Mouse (Mus musculus): ENCODE data around the gene Olfr331.
"Not testable (repeated sequence)": the region's sequence is repeated elsewhere in the genome, so short reads cannot be mapped to it uniquely, and the experiment has no call there.

The Olfr331 gene

DNA sequence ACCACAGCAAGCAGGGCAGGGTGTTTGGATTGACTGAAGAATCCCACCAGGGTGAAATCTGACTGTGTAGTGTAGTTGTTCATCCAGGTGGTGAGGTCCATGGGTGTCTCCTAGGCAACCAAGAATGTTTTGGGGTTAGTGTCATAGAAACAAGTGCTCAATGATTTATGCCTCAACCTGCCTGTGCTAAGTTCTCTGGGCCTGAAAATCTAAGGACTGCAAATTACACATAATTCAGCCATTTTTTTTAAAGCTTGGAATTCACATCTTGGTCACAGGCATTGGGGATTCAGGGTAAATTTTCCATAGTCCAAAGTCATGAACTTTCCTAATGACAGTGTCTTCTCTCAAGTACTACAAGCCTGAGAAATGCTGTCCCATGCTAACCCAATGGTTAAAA, at the start of gene Olfr331:
TSS of gene Olfr331 (minus strand) at position 101 of the 400 bp plus-strand sequence.
- not testable (repeated sequence) for DNase-seq (ENCODE audit: low spot score)

DNA sequence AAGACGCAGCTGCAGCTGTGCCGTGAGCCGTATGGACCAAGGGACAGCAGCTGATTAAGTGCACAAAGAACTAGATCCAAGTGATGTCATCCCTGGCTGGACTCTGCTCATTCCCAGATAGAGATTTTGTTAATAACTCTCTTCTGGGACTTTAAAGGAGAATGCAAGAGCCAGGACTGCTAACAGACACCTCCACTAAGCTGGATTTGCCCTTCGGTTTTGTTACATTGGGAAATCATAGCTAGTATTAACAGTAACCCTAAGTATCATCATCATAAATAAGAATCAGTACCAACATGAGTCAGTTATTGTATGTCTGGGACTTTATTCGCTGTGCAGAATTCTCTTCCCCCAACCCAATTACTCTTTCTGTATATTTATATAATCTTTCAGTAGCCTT, 44.0 kb upstream of the Olfr331 start, which contains the start of gene Olfr329-ps:
TSS of gene Olfr329-ps (minus strand) at position 101 of the 400 bp plus-strand sequence.
- no peak for DNase-seq (ENCODE audit: low spot score)

DNA sequence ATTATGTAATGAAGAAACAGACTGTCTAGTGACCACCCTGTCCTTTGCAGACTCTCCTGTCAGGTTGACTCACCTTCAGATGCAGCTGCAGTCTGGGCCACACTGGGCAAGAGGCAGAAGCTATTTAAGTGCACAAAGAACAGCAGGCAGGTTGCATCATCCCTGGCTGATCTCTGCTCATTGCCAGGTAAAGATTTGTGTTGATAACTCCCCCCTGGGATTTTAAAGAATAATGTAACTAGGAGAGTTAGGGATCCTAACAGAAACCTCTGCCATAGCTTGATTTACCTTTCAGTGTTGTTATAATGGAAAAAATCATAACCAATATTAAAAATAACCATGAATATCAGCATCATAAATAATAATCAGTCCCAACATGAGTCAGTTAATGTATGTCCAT, 32.4 kb upstream of the Olfr331 start, which contains the start of gene Olfr330:
TSS of gene Olfr330 (minus strand) at position 101 of the 400 bp plus-strand sequence.
- not testable (repeated sequence) for DNase-seq (ENCODE audit: low spot score)

DNA sequence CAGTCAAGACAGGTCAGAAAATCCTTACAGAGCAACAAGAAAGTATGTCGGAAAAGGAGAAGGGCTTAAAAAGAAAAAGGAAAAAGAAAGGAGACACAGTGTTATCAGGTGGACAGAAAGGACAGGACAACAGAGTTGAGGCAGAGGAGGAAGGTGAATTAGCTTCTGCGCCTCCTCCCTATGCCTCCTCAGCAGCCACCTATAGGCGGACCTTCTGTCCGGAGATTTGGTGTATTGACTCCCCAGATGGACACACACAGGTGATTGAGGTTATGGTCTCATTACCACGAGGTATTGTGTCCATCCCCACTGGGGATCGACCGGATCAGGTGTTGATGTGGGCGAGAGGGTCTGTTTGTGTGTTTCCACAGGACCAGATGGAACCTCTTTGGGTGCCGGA, 17.4 kb upstream of the Olfr331 start:
- peak; percentile 15 for DNase-seq (ENCODE audit: low spot score)

DNA sequence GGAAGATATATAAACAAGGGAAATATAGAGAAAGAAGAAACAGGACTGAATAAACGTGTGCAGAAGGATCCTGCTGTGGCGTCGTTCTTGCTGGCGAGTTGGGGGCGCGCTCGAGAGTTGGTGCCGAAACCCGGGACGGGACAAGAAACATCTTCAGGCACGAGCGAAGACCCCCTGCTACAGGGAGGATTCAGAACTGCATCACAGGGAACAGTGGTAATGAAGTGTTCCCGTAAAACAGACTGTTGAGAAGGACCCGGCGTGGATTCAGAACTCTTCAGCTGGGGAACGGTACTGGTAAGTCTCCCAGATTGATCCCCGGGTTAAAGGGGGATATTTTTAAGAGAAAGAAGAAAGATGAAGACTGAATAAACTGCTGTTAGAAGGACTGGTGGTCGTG, 16.5 kb upstream of the Olfr331 start:
- DNase-seq (ENCODE audit: low spot score): peak; percentile 47

DNA sequence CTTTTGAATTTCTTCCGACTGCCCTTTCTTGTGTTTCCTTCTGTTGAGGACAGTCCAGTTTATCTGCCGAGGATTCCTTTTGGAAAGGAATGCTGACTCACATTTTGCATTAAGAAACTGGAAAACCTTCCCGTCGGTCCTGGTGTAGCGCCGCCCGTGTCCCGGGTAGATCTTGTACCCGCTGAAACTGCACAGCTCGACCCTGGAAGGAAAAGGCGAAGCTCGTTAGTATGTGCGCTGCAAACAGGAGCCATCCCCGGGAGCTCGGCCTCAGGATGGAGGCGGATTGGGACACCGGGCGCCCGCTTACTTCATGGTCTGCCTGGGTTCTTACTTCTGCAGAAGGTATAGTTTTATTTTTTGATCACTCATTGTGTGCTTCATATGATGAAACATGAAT, 6.7 kb upstream of the Olfr331 start:
- not testable (repeated sequence) for DNase-seq (ENCODE audit: low spot score)

DNA sequence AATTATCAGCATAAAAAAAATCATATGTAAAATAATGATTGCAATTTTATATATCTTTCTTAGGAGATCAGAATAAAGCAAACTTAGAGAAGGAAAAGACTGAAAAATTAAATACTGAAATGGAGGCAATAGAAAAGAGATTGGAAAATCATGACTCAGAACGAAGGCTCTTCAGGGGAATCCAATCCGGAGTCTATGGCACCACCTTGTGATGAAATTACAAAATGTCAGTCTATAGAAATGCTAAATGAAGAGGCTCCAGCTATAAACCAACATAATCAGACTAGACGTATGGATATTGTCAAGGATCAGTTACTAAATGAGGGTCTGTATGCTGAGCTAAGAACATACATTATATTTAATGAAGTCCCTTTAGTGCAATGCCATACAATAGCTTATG, 3.1 kb downstream of the Olfr331 start:
- no peak for DNase-seq (ENCODE audit: low spot score)

DNA sequence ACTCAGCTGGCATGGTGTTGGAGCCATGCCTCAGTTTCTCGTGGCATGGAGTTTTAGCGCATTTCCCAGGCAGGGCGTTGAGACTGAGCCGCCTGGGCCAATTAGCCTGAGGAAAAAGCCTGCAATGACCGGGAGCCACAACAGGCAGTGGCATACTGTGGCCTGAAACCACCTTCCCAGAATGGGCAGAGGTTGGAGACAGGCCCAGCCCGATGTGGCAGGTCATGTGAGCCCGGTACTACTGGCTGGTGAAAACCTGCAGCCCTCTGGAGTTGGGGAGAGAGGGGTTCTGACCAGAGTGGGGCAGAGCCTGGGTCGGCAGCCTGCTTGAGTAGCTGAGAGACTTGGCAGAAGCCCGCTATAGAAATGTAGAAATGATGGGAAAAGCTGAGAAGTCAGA, 3.6 kb downstream of the Olfr331 start:
- DNase-seq (ENCODE audit: low spot score): no peak

DNA sequence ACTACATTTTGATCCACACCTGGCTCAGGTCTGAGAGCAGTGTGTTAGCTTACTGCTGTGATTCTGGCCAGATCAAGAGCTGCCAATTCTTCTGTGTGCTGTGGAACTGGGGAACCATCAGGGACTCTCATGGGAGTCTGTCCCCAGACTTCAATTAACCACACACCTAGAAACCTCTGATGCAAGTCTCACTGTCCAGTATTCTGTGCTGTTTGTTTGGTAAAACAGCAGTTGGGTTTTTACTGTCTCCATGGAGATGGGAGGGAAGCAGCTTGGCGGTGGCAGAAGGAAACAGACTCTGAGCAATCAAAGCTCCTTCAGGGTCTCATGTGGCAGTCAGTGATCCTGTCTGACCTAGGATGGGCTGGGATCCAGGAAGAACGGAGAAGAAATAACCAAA, 9.9 kb downstream of the Olfr331 start, which contains the start of gene Olfr332:
TSS of gene Olfr332 (minus strand) at position 101 of the 400 bp plus-strand sequence.
- no peak for DNase-seq (ENCODE audit: low spot score)

DNA sequence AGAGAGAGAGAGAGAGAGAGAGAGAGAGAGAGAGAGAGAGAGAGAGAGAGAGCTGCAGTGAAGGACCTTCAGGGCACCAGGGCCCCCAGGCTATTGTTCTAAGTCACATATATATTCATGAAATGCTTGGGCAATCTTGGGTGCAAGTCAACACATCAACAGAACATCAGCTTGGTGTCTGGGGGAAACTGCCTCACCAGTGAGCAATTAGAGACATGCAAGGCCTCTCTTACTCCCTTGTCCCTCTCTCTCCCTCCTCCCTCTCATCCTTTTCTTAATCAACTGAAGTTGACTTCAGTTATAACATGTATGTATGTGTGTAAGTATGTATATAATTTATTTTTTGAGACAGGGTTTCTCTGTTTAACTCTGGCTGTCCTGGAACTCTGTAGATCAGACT, 40.2 kb downstream of the Olfr331 start, which contains the start of gene Olfr30:
TSS of gene Olfr30 (minus strand) at position 101 of the 400 bp plus-strand sequence.
- DNase-seq (ENCODE audit: low spot score): no peak

DNA sequence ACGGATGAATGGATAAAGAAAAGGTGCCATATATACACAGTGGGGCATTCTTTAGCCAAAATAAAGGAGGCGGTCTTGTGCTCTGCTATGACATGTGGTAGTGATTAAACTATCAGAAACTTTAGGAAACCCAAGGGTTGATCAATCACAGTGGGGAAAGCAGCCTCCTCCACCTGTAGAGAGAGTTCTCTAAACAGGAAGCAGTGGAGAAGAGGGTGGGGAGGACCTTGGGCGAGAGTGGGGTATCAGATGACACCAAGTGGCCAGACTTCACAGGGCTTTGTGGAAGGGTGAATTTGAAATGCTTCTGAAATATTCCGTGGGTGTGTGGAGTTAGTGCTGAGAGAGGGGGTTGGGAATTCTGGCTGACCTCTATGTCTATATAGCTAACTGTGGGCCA, 48.8 kb downstream of the Olfr331 start:
- DNase-seq (ENCODE audit: low spot score): no peak

DNA sequence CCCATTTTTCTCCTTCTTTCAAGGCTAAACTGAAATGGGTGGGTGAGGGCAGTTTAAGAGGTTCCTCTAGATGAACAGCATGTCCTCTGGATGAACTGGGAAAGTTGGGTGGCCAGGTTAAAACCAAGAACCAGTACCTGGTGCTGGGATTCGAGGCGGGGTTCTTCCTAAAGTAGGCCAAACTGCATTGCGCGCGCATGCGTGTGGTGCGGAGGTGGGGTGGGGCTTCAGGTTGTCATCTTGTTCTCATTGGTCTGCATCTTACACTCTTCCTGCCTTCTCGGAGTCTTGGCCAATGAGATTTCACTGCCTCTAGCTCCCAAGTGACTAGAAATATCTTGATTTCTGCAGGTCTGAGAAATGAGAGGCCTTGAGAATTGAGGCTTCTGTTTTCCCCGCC, 49.6 kb downstream of the Olfr331 start, which contains the start of gene Lypd9:
TSS of gene Lypd9 (minus strand) at position 165 of the 400 bp plus-strand sequence.
- DNase-seq (ENCODE audit: low spot score): no peak
